Mouse (Mus musculus): Measurements from ENCODE around the gene Kcnj1.

Kcnj1 gene

GRCm38 (mm10) chr9:32414956-32415355, 42.7 kb downstream of the Kcnj1 start:
- no peak for TF ChIP-seq GATA4 (IDR thresholded peaks at IDR 0.05; ENCODE audit: insufficient replicate concordance, low read length)

- no peak for TF ChIP-seq GATA4 (IDR thresholded peaks at IDR 0.05; ENCODE audit: insufficient replicate concordance, low read length)
Measured at GRCm38 (mm10) chr9:32415952-32416351, 43.7 kb downstream of the Kcnj1 start.

- TF ChIP-seq GATA4 (IDR thresholded peaks at IDR 0.05; ENCODE audit: insufficient replicate concordance, low read length): no peak
Measured at GRCm38 (mm10) chr9:32417466-32418116, 45.3 kb downstream of the Kcnj1 start.

- TF ChIP-seq GATA4 (IDR thresholded peaks at IDR 0.05; ENCODE audit: insufficient replicate concordance, low read length): no peak
Measured at GRCm38 (mm10) chr9:32420711-32421110, 48.4 kb downstream of the Kcnj1 start.

- no peak for TF ChIP-seq GATA4 (IDR thresholded peaks at IDR 0.05; ENCODE audit: insufficient replicate concordance, low read length)
Measured at GRCm38 (mm10) chr9:32425321-32425720, 53.0 kb downstream of the Kcnj1 start.

GRCm38 (mm10) chr9:32431061-32431460, 58.8 kb downstream of the Kcnj1 start:
- TF ChIP-seq GATA4 (IDR thresholded peaks at IDR 0.05; ENCODE audit: insufficient replicate concordance, low read length): no peak

GRCm38 (mm10) chr9:32434241-32435213, 62.2 kb downstream of the Kcnj1 start:
- no peak for TF ChIP-seq GATA4 (IDR thresholded peaks at IDR 0.05; ENCODE audit: insufficient replicate concordance, low read length)

- no peak for TF ChIP-seq GATA4 (IDR thresholded peaks at IDR 0.05; ENCODE audit: insufficient replicate concordance, low read length)
Measured at GRCm38 (mm10) chr9:32443115-32443514, 70.8 kb downstream of the Kcnj1 start.

GRCm38 (mm10) chr9:32443817-32444216, 71.5 kb downstream of the Kcnj1 start:
- no peak for TF ChIP-seq GATA4 (IDR thresholded peaks at IDR 0.05; ENCODE audit: insufficient replicate concordance, low read length)

GRCm38 (mm10) chr9:32444453-32445201, 72.3 kb downstream of the Kcnj1 start:
- TF ChIP-seq GATA4 (IDR thresholded peaks at IDR 0.05; ENCODE audit: insufficient replicate concordance, low read length): no peak

GRCm38 (mm10) chr9:32445789-32446188, 73.5 kb downstream of the Kcnj1 start:
- no peak for TF ChIP-seq GATA4 (IDR thresholded peaks at IDR 0.05; ENCODE audit: insufficient replicate concordance, low read length)

GRCm38 (mm10) chr9:32448766-32449165, 76.5 kb downstream of the Kcnj1 start:
- TF ChIP-seq GATA4 (IDR thresholded peaks at IDR 0.05; ENCODE audit: insufficient replicate concordance, low read length): no peak

Measured in liver, adult (tissue).